Mouse (Mus musculus) liver, postnatal 0 days (tissue): Measurements from ENCODE around the gene Ncoa6.

Source experiments
- CTCF ChIP-seq: sonication (generic); IDR thresholded peaks from 2 replicates; pipeline ENCODE4 v1.5.1; 2016; ENCODE audit warnings: antibody characterized with exemption, low read depth
- EP300 ChIP-seq: IDR thresholded peaks from 2 replicates; pipeline ENCODE4 v1.6.1; 2016; ENCODE audit warnings: antibody characterized with exemption, low read depth, mild to moderate bottlenecking

DNA sequence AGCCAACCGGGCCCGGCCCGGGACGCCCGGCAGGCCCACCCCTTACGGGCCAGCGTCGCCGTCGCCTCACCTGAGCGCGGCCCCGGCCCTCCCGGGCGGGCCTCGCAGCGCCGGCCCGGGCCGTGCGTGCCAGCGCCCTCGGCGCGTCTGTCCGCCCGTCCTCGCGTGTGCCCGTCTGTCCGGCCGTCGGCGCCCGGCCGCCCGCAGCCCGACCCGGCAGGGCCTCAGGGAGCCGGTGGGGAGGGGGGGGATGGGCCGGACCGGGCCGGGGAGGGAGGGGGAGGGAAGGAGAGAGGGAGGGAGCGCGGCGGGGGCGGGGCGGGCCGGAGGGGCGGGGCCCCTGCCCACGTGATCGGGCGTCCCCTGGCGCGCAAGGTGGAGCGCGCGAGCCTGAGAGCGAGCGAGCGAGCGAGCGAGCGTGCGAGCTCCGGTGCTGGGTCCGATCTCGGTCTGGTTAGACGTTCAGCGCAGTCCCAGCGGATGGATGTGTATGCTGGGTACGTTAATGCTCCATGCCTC lies at the start of gene Ncoa6:
- TF ChIP-seq CTCF (no peak), EP300 (no peak)
